Mouse (Mus musculus): ENCODE data around the gene Mthfsd. TPM values are rescaled to one million over a fixed set of nuclear protein-coding genes. Genes with fewer than 3 reads are reported as not detected.

Gene Mthfsd
- polyA plus RNA-seq, 1 experiment from 2014 or later: 60.2 TPM

Small RNA genes within 50 kb of the gene (microRNA-seq; reads per million reads assigned to microRNA genes)
- gene Gm27530: not detected

Other genes with a start within 250 kb of the Mthfsd start
- 0.08 and 1.0 TPM in 2 replicates for gene Foxf1, start 24.0 kb downstream of the Mthfsd start, polyA plus RNA-seq (2016; fragmentation: Nextera tagmentation; extraction: Ambion mirVana)
- 3.3 and 4.6 TPM in 2 replicates for gene Foxc2, start 7.8 kb upstream of the Mthfsd start, polyA plus RNA-seq (2016; fragmentation: Nextera tagmentation; extraction: Ambion mirVana)
- 0.18 and 0.36 TPM in 2 replicates for gene Foxl1, start 19.5 kb upstream of the Mthfsd start, polyA plus RNA-seq (2016; fragmentation: Nextera tagmentation; extraction: Ambion mirVana)